Mouse (Mus musculus) CD4-positive naive resting alpha-beta T cell, adult 57 days (primary cell): Measurements from ENCODE around the gene Srsx. TPM values are rescaled to one million over a fixed set of nuclear protein-coding genes. Genes with fewer than 3 reads are reported as not detected.

Experiments used
- total RNA-seq: library from RNA; stranded (reverse); gene quantifications from one replicate; pipeline ENCODE4 v1.2.4, GENCODE M21; 2023

The Srsx gene
- total RNA-seq = not detected

GRCm38 (mm10) chrX:123222381-123222780 is at the start of gene Srsx:
Srsx (minus strand) TSS chrX:123222481.

GRCm38 (mm10) chrX:123246807-123247206 is 24.5 kb upstream of the Srsx start, which contains the start of gene Gm17577:
Gm17577 (minus strand) TSS chrX:123246907.

Other genes starting within 250 kb of the Srsx start
- not detected for gene Gm17521, start 192.8 kb downstream of the Srsx start, total RNA-seq
- 1.2 TPM for gene Cldn34c1, start 119.0 kb downstream of the Srsx start, total RNA-seq
- gene Gm17577, start 24.4 kb upstream of the Srsx start, total RNA-seq = not detected